Mouse (Mus musculus): ENCODE results near the gene Tmem132b.

The Tmem132b gene

DNA sequence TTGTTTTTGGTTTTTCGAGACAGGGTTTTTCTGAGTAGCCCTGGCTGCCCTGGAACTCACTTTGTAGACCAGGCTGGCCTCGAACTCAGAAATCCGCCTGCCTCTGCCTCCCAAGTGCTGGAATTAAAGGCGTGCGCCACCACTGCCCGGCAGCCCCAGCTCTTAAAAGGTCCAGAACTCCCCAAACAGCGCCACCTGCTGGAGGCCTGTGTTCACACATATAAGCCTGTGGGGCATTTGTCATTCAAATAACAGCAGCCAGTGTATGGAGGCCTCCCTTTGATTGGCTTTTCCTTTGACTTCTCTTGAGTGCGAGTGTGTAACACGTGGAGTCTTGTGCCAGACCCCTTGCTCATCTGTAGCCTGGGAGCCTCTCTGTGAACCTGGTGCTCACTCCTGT lies 24.0 kb upstream of the Tmem132b start:
- in situ Hi-C loops (cut with MboI; ENCODE audit: unreplicated experiment in 2 of 2) = loop anchor here in 1 of 2 experiments (25.0 kb wide), 1 partner anchor 595 kb away; no protein-coding TSS in a partner anchor

DNA sequence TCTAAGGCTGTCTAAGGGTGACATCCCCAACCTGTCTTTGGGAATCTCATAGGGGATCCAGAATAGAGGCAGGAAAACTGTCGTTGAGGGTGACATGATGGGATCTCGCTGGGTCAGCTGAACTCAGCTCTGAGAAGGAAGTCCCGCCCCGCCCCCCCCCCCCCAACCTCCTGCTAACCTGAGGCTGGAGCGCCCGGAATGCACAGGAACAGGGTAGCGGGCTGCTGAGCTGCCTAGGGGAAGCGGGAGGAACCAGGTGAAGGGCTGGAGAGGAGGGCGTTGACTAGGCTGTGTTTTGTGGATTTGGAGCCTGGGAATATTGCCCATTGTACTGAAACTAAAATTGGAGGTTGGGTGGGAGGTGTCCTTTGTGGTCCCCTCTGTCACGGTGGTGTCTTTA lies 23.6 kb upstream of the Tmem132b start:
- in situ Hi-C loops (cut with MboI; ENCODE audit: unreplicated experiment in 2 of 2) = loop anchor here in 1 of 2 experiments (25.0 kb wide), 1 partner anchor 596 kb away; no protein-coding TSS in a partner anchor

DNA sequence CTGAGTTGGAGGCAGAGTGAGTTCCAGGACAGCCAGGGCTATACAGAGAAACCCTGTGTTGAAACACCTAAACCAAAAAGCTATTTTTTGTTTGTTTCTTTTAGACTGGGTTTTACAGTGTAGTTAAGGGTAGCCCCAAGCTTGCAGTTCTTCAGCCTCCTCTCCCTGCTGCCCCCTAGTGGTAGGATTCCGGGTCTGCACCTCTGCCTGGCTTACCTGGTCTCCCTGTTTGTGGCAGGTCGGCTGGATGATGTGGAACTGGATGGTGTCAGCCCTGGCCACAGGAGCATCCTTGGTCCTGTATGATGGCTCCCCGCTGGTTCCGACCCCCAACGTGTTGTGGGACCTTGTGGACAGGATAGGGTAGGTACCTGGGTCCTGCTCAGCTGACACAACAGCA lies 22.0 kb upstream of the Tmem132b start:
- in situ Hi-C loops (cut with MboI; ENCODE audit: unreplicated experiment in 2 of 2) = loop anchor here in 1 of 2 experiments (25.0 kb wide), 1 partner anchor 597 kb away; no protein-coding TSS in a partner anchor

DNA sequence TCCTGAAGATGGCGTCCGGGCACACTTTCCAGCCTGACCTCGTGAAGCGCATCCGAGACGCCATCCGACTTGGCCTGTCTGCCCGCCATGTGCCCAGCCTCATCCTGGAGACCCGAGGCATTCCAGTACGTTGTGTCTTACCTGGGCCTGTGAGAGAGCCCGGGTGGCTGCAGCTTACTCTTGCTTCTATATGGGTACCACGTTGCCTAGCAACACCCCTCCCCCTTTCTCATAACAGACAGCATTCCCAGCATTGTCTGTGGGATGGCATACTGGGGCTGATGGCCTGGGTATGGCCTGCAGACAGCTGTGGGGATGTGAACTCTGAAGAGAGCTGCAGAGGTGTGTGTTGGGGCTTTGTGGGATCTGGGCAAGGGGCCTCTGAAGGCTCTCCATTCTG lies 16.6 kb upstream of the Tmem132b start:
- in situ Hi-C loops (cut with MboI; ENCODE audit: unreplicated experiment in 2 of 2) = loop anchor here in 1 of 2 experiments (25.0 kb wide), 1 partner anchor 603 kb away; no protein-coding TSS in a partner anchor

DNA sequence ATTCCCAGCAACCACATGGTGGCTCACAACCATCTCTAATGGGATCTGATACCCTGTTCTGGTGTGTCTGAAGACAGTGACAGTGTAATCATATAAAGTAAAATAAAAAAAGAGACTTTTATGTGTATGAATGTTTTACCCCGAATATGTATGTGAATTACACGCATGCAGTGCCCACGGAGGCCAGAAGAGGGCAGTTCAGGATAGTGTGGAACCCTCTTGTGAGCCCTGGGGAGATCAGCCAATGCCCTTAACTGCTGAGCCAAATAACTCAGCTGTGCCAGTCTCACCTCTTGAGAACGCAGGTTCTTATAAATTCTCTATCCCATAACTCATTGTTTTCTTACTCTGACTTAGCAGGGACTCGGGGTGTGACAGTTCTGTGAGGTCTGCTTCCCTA lies 12.9 kb upstream of the Tmem132b start:
- in situ Hi-C loops (cut with MboI; ENCODE audit: unreplicated experiment in 2 of 2) = loop anchor here in 1 of 2 experiments (25.0 kb wide), 1 partner anchor 606 kb away; no protein-coding TSS in a partner anchor

DNA sequence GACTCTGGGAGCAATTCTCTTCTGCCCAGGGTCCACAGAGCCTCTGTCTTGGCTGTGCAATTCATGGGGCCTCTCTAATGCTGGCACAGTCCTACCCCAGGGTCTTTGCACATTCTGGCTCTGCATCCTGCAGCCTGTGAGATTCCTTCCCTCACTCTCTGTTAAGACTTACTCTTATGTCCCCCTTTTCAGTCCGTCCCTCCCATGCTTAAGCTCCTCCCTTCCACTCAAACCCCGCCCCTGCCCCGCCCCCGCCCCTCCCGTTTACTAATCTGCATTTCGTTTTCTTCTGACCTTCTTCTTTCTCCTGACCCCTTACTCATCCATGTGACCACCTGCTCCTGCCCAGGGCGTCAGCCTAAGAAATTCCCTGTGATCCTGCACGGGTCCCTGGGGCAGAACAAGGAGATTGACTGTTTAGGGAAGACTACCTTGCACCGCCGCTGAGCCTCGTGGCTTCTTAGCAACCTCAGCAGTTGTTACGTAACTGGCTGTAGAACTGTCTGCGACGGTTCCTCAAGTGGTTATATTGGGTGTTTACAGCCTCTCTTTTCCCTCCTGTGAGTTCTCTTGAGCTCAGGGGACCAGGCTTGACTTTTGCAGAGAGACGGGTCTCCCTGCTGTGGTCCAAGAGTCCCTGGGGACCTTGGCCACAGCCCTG lies 10.5 kb upstream of the Tmem132b start:
- in situ Hi-C loops (cut with MboI; ENCODE audit: unreplicated experiment in 2 of 2) = loop anchor here in 1 of 2 experiments (25.0 kb wide), 1 partner anchor 609 kb away; no protein-coding TSS in a partner anchor

DNA sequence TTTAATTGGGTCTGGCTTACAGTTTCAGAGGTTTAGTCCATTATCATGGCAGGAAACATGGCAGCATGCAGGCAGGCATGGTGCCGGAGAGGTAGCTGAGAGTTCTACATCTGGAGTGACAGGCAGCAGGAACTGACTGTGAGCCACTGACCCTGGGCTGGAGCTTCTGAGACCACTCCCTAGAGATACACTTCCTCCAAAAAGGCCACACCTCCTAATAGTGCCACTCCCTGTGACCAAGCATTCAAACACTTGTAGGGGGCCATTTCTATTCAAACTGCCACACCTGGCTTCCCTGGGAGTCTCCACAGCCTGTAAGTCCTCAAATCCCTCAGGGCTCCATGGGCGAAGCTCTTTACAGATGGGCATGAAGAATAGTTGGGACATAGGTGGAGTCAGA lies 8.2 kb upstream of the Tmem132b start:
- in situ Hi-C loops (cut with MboI; ENCODE audit: unreplicated experiment in 2 of 2) = loop anchor here in 1 of 2 experiments (25.0 kb wide), 1 partner anchor 611 kb away; no protein-coding TSS in a partner anchor

DNA sequence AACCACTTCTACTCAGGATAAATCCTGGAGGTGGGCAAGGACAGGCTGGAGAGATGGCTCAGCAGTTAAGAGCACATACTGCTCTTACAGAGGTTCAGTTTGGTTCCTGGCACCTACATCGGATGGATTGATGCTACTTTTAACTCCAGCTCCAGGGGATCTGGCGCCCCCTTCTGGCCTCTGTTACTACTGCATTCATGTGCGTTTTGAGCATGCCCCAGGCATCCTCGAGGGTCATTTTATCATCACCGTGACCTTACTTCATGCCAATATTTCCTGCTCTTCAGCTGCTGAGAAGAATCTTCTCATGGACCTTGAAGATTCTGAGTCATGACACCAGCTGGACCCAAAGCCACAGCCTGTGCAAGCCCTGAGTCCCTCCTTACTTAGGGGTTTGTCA lies 6.1 kb upstream of the Tmem132b start:
- in situ Hi-C loops (cut with MboI; ENCODE audit: unreplicated experiment in 2 of 2) = loop anchor here in 1 of 2 experiments (25.0 kb wide), 1 partner anchor 437 kb away; no protein-coding TSS in a partner anchor

DNA sequence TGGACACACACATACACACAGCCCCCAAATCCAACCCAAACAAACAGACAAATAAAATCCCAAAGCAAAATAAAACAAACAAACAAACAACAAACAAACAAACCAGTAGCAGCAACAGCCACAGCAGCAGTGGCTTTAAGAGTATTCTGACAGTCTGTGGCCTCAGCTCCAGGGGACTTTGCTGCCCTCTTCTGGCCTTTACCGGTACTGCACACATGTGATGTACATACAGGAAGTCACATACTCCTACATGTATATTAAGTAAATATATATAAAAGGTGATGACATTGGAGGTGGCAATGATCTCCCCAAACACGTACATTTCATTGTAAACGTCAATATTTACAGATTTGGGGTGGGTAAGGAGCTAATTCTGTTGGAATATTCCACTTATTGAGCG lies 5.1 kb upstream of the Tmem132b start:
- in situ Hi-C loops (cut with MboI; ENCODE audit: unreplicated experiment in 2 of 2) = loop anchor here in 1 of 2 experiments (25.0 kb wide), 1 partner anchor 436 kb away; no protein-coding TSS in a partner anchor

DNA sequence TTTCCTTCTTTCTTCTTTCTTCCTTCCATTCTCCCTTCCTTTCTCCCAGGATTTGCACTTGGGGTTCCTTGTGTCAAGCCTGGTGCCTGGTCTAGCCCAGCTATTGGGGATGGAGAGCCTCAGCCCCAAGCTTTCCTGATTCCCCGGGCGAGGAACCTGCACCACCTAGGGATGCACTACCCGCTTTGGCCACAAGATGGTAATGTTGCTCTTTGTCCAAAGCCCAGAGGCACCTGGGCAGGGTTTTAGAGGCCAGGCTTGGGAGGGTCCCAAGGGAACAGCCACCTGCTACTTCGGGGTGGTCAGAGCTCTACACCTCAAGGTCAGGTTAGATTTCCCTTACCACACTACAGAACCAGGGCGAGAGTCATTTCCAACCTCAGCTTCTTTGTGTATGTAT lies 2.5 kb upstream of the Tmem132b start:
- in situ Hi-C loops (cut with MboI; ENCODE audit: unreplicated experiment in 2 of 2) = loop anchor here in 1 of 2 experiments (25.0 kb wide), 1 partner anchor 433 kb away; no protein-coding TSS in a partner anchor

DNA sequence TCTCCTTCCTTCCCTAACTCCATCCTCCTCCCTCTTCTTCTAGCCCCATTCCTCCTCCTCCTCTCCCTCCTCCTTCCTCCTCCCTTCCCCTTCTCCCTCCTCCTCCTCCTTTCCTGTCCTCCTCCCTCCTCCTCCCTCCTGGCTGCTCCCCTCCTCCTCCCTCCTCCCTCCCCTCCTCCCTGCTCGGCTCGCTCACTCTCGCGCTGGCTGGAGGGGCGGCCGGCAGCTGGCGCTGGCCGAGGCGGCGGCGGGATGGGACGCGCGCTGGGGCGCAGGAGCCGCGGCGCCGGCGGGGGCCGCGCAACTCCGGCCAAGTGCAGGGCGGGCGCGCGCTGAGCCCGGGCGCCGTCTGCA lies 594 bp downstream of the Tmem132b start:
- in situ Hi-C loops (cut with MboI; ENCODE audit: unreplicated experiment in 2 of 2) = loop anchor here in 1 of 2 experiments (25.0 kb wide), 1 partner anchor 430 kb away; no protein-coding TSS in a partner anchor

DNA sequence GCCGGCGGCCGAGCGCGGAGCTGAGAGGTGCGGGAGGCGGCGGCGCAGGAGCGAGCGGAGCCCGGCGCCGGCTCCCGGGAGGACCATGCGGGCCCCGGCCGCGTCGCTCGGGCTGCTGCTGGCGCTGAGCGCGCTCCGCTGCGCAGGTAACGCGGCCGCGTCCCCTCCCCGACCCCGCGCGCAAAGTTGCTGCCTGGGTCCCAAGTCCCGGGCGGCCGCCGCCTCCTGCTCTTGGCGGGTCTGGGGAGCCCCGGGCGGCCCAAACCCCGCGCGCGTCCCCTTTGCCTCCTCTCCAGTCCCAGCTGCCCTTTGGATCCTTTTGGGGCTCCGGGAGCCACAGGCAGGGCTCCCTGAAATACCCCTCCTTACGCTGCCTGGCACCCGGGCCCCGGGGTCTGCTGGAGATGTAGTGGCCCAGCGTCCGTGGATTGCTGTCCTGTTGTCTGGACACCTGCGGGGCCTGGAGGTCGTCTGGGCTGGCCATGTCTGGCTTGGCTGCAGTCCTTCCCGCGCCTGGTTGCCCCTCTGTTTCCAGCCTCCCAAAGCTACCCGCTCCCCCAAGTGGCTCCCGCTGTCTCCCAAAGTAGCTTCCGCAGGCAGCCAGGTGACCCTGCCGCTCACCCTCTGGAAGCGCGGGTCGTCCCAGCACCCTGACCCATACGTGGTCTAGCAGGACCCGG lies 1.1 kb downstream of the Tmem132b start:
- in situ Hi-C loops (cut with MboI; ENCODE audit: unreplicated experiment in 2 of 2) = loop anchor here in 1 of 2 experiments (25.0 kb wide), 1 partner anchor 430 kb away; no protein-coding TSS in a partner anchor

DNA sequence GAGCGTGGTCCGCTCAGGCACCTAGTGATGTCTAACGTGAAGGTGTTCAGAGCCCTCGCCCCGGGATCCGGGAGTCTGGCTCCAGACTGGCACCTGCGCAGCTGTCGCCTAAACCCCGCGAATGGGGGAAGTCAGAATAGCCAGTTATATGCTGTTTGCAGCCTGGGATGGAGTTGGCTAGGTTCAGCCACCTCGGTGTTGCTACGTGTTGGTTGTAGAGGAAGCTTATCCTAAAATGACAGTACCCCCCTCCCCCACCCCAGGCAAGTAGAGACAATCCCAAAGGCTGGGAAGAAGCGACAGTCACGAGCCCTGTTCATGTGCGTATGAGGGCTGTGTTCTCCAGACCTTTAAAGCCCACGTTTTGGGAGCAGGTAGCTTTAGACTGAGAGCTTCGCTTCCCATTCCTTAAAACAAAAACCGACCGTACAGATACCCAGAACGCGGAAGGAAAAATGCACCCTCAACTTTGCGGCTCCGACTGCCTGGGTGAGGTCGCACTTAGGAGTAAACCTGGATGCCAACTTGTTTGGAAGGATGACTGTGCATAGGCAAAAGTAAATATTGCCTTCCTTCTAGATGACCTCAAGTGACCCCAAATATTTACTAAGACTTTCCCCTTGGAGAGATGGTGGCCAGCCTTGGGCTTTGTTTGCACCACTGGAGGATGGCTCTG lies 1.8 kb downstream of the Tmem132b start:
- in situ Hi-C loops (cut with MboI; ENCODE audit: unreplicated experiment in 2 of 2) = loop anchor here in 1 of 2 experiments (25.0 kb wide), 1 partner anchor 429 kb away; no protein-coding TSS in a partner anchor

DNA sequence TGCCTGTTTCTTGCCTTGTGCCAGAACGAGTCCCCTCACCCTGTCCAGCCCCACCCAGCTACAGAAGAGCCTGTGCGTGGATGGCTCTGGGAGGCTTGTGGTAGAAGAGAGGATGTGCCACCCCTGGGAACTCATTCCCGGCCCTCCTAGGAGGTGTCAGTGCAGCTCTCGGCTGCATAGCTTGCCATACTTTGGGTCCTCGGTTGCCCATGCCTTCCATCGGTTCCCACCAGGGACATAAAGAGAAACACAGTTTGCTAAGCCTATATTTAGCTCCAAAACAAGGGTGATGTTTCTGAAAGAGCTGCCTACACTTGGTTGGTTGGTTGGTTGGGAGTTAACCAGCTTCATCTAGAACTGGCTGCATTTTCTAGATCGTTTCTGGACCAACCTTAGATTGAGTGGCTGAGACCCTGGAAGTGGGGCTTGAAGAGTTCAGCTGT lies 2.6 kb downstream of the Tmem132b start:
- in situ Hi-C loops (cut with MboI; ENCODE audit: unreplicated experiment in 2 of 2) = loop anchor here in 1 of 2 experiments (25.0 kb wide), 1 partner anchor 428 kb away; no protein-coding TSS in a partner anchor

DNA sequence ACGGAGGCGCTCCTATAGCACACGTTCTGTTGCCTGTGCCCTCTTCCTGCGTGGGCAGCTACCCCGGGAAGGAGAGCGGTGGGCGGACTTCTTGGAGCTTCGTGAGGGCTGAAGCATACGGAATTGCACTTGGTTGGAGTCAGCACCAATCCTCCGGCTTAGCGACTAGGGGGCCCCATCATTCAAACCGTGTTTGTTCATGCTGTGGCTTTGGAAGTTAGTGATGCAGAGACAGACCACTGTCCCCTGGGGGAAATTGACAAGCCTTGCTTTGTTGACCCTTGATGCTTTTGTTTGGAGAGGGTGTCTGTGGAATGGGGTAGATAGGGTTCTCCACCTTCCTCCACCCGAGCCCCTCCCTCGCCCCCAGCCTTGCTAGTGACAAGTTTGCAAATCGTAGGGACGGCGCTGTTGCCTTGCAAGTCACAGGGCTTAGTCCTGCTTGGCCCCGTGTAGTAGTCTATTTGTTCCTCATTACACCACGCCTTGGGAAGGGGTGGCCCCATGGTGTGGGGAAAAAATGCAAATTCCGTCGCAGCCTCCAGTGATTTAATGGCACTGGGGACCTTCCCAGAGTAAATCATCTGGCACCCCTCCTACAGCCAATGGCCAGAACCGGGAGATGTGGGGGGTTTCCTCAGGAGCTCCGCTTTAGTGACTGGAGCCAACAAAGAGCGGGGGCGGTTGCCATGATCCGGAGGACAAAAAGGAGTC lies 3.2 kb downstream of the Tmem132b start:
- in situ Hi-C loops (cut with MboI; ENCODE audit: unreplicated experiment in 2 of 2) = loop anchor here in 1 of 2 experiments (25.0 kb wide), 1 partner anchor 428 kb away; no protein-coding TSS in a partner anchor

DNA sequence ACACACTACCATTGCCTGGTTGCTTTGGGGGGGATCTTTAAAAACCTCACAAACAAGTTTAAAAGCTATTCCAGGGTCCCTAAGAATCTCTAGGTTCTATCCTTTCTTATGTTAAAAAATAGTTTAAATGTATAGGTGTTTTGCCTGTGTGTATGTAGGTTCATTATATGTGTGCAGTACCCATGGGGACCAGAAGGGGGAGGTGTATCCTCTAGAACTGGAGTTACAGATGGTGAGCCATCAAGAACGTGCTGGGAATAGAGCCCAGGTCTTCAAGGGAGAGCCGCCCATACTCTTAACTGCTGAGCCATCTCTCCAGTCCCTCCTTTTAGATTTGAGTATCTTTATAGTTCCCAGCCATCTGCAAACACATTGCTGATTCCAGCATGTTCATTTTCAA lies 13.5 kb downstream of the Tmem132b start:
- in situ Hi-C loops (cut with MboI; ENCODE audit: unreplicated experiment in 2 of 2) = loop anchor here in 1 of 2 experiments (25.0 kb wide), 1 partner anchor 417 kb away; no protein-coding TSS in a partner anchor

DNA sequence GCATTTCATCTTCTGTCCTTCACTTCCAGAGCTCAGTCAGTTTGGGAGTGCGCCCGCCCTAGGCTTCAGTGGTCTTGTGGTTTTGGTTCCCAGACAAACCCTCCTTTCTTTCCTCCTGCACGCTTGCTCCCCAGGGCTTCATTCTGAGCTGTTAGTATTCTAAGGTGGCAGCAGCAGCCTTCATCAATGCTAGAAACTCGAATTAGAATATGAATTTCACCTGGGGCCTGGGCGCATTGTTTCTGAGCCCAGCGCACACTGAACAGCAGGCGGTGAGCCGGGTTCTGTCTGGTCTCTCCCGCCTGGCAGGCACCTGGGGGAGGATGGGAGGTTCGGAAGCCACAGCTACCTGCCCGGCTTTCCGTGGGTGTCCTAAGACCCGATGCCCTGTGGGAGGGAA lies 14.7 kb downstream of the Tmem132b start:
- in situ Hi-C loops (cut with MboI; ENCODE audit: unreplicated experiment in 2 of 2) = loop anchor here in 1 of 2 experiments (25.0 kb wide), 1 partner anchor 416 kb away; no protein-coding TSS in a partner anchor

DNA sequence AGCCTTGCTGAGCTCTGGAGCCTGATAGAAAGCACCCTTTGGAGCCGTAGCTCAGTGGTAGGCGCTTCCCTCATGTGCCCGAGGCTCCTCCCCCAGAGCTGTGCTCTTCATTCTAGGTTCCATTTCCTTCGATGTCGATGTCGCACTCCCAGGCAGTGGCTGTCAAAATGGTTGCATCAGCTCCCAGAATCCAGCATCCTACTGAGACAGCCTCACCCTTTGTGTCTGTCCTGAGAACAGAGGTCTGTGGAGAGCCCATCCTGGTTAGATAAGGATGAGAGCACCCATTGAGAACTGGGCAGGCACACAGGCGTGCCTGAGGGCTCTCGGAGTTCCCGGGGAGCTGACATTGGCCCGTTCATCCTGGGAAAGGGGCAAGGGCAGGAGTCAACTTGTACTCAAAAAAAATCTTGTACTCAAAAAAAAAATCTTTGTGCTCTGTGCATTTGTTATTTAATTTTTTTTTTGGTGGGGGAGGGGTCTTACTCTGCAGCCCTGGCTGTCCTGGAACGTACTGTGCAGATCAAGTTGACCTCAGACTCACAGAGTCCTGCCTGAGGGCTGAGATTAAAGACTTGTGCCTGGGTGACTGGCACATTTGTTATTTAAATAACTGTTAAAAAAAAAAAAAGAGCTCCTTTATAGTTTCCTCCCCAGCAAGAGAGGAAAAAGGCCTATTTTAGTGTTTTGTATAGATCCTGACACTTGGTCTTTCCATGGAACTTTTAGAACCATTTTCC lies 18.3 kb downstream of the Tmem132b start:
- in situ Hi-C loops (cut with MboI; ENCODE audit: unreplicated experiment in 2 of 2) = loop anchor here in 1 of 2 experiments (25.0 kb wide), 1 partner anchor 412 kb away; no protein-coding TSS in a partner anchor

DNA sequence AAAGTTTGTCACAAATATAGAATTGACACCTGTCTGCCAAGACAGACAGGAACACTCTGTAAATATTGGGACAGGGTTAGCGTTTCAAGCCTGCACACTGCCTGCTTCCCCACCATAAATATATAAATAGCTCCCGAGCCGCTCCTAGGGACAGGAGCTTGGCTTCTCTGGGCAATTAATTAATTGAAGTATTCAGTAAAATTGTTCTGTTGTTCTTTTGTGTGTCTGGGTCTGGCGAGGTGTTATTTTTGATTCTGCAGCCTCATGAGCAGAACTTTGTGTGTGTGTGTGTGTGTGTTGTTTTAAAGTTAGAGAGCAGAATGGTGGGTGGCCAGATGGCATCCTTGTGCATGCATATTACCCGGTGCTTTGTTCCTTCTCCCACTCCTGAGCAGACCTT lies 24.2 kb downstream of the Tmem132b start:
- in situ Hi-C loops (cut with MboI; ENCODE audit: unreplicated experiment in 2 of 2) = no loop called here
